Mouse (Mus musculus) A20 (cell line): Measurements from ENCODE around the gene Bicral.

Experiments used
- DNase-seq: peaks from one replicate; pipeline ENCODE4 v3.0.0-alpha.2; 2011; ENCODE audit warnings: low read depth, low spot score

Gene Bicral

GRCm38 (mm10) chr17:46843716-46844115 is 14.6 kb downstream of the Bicral start:
- no peak for DNase-seq

GRCm38 (mm10) chr17:46843022-46843421 is 15.3 kb downstream of the Bicral start:
- DNase-seq: no peak

GRCm38 (mm10) chr17:46840304-46841010 is 17.8 kb downstream of the Bicral start:
- peak; percentile 30 for DNase-seq

- DNase-seq: peak; percentile 58
These were observed 19.8 kb downstream of the Bicral start for GRCm38 (mm10) chr17:46838396-46838920.

GRCm38 (mm10) chr17:46837897-46838296 is 20.4 kb downstream of the Bicral start:
- no peak for DNase-seq

- DNase-seq: peak; percentile 80
These were observed 23.1 kb downstream of the Bicral start for GRCm38 (mm10) chr17:46835093-46835715.

- DNase-seq: no peak
These were observed 25.3 kb downstream of the Bicral start for GRCm38 (mm10) chr17:46832981-46833305.

GRCm38 (mm10) chr17:46832101-46832980 is 25.9 kb downstream of the Bicral start:
- DNase-seq: no peak

GRCm38 (mm10) chr17:46829856-46830535 is 28.3 kb downstream of the Bicral start:
- DNase-seq: peak; percentile 84

GRCm38 (mm10) chr17:46828935-46829334 is 29.3 kb downstream of the Bicral start:
- DNase-seq: peak; percentile 58

- no peak for DNase-seq
These were observed 35.2 kb downstream of the Bicral start for GRCm38 (mm10) chr17:46823091-46823490.

GRCm38 (mm10) chr17:46820628-46821027 is 37.7 kb downstream of the Bicral start:
- DNase-seq: no peak

GRCm38 (mm10) chr17:46817734-46818158 is 40.5 kb downstream of the Bicral start:
- no peak for DNase-seq

- no peak for DNase-seq
These were observed 42.0 kb downstream of the Bicral start for GRCm38 (mm10) chr17:46816306-46816705.

GRCm38 (mm10) chr17:46814497-46814896 is 43.8 kb downstream of the Bicral start:
- no peak for DNase-seq

- no peak for DNase-seq
These were observed 44.6 kb downstream of the Bicral start for GRCm38 (mm10) chr17:46813637-46814036.

- DNase-seq: no peak
These were observed 45.8 kb downstream of the Bicral start for GRCm38 (mm10) chr17:46812442-46812841.

- DNase-seq: no peak
These were observed 47.6 kb downstream of the Bicral start for GRCm38 (mm10) chr17:46810672-46811071.

GRCm38 (mm10) chr17:46809131-46809830 is 49.0 kb downstream of the Bicral start:
- no peak for DNase-seq

GRCm38 (mm10) chr17:46808376-46808775 is 49.9 kb downstream of the Bicral start:
- no peak for DNase-seq

GRCm38 (mm10) chr17:46801761-46802160 is 56.5 kb downstream of the Bicral start:
- no peak for DNase-seq
